Mouse (Mus musculus) megakaryocyte, embryonic 14.5 days (primary cell): ENCODE data around the gene Chchd1.
"Not testable (repeated sequence)": the region's sequence is repeated elsewhere in the genome, so short reads cannot be mapped to it uniquely, and the experiment has no call there.

Experiments used
- FLI1 ChIP-seq: IDR thresholded peaks from 2 replicates; pipeline ENCODE4 v1.6.1; 2012; ENCODE audit warnings: low read length, inconsistent platforms, mixed read lengths
- GATA1 ChIP-seq: IDR thresholded peaks from 3 replicates; pipeline ENCODE4 v1.6.1; 2012; ENCODE audit warnings: mixed read lengths, low read length, inconsistent platforms, borderline replicate concordance

DNA sequence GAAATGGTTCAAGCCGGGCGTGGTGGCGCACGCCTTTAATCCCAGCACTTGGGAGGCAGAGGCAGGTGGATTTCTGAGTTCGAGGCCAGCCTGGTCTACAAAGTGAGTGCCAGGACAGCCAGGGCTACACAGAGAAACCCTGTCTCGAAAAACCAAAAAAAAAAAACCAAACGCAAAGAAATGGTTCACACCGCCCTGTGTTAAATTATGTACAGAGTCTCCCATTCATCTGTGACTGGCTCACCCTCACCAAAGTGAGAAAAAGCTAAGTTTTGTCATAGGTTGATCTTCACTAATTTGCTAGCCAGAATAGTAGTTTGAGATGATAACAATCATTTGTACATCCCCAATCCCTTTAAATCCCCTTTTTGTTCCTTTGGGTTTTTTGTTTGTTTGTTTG lies 655 bp downstream of the Chchd1 start:
- TF ChIP-seq GATA1, FLI1: not testable (repeated sequence)
